Mouse (Mus musculus) induced T-regulatory cell, adult 2 months (primary cell): Measurements from ENCODE around the gene Rspo1.

Source experiments
- DNase-seq: peaks from one replicate; pipeline ENCODE4 v3.0.0-alpha.2; 2012; ENCODE audit warnings: low read depth

Gene Rspo1

GRCm38 (mm10) chr4:124973296-124973695 lies 12.9 kb upstream of the Rspo1 start:
- DNase-seq = no peak

- no peak for DNase-seq
These were observed 8.0 kb upstream of the Rspo1 start for GRCm38 (mm10) chr4:124978201-124978600.

DNA sequence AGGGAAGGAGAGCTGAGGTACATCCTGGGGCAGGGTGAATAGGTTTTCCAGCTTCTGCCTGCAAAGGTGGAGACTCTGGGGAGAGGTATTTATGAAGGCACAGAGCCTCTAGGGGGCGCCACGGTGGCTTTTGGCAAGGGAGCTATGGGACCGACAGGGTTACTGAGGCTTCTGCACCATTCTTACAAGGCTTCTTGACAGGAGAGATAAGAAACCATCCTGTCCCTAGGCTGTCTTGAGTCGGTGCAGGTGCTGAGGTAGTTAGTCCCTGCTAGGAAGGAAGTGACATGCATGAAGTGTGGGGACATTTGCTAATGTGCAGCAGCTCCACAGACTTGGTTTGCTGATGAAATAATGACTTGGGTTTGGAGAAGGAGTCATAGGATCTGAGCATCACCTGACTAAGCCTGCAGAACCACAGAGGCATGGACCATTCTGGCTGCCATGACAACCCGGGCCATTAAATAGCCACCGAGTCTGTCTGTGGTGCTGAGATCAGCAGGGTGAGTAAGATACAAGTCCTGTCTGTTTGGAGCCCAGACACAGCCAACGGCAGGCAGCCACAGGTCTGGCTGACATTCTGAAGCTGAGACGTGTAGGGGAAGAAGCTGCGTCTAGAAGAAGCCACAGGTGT lies 2.2 kb upstream of the Rspo1 start:
- peak; percentile 31 for DNase-seq

GRCm38 (mm10) chr4:124984871-124985670 lies 1.2 kb upstream of the Rspo1 start:
- DNase-seq = no peak

DNA sequence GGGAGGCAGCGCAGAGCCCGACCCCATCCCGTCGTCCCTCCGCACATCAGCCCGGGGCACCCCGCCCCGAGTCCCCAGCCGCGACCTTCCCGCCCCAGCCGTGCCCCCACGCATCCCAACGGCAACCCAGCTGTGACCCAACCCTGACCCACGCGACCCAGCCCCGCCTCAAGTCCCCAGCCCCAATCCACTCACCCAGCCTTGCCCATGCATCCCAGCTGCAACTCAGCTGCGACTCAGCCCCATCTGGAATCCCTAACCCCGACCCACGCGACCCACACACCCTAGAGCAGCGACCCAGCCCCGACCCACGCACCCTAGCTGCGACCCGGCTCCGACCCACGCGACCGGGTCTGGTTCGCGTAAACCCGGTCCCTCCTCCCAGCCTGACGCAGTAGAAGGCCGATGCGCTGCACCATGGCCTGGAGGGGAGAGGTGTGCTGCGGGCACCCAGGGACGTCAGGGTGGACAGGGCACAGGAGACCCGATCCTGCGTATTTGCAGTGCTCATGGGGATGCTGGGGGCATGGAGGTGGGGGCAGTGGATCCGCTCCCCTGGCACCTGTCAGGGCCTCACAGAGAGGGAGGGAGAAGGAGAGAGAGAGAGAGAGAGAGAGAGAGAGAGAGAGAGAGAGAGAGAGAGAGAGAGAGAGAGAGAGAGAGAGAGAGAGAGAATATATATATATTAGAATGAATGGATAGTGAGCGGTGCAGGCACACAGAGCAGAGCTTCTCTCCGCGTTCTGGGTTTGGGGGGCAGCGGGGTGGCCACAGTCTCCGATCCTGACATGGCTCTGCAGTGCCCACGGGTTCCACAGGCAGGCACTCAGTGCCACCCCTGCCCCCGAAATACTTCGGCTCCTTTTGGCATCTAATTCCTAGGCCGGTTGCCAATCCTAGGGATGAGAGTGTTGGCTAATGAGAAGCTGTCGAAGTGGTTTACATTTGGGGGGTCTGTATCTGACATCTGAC lies 795 bp downstream of the Rspo1 start:
- no peak for DNase-seq

- no peak for DNase-seq
These were observed 1.5 kb downstream of the Rspo1 start for GRCm38 (mm10) chr4:124987711-124988097.

- no peak for DNase-seq
These were observed 2.2 kb downstream of the Rspo1 start for GRCm38 (mm10) chr4:124988382-124988781.

DNA sequence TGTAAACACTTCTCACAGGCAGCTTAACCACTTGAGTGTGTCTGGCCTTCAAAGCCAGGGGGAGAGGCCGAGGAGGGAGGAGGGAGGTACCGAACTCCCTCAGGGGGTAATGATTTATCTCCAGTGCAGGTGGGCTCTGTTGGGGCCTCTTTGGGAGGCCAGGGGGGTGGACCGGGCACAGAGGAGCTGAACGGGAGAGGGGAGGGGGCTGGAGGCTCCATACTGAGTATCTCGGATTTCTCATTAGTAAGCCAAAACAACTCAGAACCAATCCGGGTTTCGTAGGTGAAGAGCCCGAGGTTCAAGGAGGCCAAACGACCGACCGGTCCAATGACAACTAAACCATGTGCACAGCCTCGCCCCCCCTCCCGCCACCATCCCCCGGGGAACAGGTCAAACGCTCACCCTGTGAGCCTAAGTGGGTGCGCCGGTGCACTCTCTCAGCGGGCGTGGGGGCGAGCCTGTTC lies 3.6 kb downstream of the Rspo1 start:
- DNase-seq = no peak

DNA sequence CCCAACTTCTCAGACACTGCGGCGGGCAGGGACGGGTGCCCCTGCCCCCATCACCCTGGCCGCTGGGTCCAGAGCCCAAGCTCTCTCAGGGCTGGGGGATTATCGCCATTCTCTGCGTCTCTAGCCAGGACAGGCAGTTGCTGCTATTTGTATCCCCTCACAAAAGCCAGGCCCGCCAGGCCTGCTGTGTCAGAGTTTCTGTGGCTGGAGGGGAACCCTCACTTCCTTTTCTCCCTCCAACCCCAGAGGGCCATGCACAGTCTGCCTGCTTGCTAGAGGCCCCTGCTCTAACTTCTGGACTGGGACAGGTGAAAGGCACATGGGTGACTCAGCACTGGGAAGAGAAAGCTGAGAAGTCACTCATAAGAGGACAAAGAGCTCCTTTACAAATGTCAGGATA lies 4.1 kb downstream of the Rspo1 start:
- DNase-seq = no peak

DNA sequence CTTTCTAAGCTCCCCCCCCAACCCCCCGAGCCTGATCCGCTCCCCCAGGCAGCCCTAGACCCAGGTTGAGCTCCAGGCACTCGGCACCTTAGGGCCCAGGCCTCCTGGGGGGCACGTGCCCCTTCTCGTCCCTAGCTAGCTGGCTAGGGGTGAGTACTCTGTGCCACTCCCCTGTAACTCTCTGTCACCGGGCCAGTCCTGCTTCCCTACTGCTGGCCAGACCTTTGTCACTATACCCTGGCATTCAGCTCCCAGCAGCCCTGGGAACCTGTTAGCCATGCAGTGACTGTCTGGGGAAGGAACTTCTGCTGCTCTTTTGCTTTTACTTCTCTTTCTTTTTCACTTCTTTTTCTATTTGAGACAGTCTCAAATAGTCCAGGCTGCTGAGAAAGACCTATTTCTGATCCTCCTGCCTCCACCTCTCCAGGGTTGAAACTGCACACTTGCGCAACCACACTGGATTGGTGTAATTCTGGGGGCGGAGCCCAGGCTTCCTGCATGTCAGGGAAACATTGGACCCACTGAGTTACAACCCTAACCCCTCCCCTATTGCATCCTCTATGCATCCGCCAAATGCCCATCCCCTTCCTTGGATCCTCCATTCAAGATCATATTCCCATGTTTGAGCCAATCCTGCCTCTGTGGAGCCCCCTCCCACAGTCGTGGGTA lies 11.4 kb downstream of the Rspo1 start:
- no peak for DNase-seq

- DNase-seq = no peak
These were observed 13.3 kb downstream of the Rspo1 start for GRCm38 (mm10) chr4:124999548-124999947.

DNA sequence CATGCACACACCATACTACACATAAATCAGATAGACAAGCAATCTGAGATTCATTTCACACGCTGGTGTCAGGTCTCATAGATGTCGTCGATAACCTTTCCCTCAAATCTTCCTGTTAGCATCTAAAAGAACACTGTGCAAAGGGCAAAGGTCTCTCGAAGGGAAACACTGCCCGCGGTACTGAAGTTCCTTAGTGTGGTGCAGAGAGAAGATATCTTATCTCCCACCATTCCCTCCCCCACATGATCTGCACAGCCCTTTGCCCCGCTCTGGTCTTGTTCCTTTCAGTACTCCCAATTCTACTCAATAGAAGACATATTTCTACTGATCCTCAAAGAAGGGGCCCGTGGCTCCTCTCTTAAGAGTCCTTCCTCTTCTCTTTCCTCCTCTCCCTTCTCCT lies 16.7 kb downstream of the Rspo1 start:
- DNase-seq = no peak

DNA sequence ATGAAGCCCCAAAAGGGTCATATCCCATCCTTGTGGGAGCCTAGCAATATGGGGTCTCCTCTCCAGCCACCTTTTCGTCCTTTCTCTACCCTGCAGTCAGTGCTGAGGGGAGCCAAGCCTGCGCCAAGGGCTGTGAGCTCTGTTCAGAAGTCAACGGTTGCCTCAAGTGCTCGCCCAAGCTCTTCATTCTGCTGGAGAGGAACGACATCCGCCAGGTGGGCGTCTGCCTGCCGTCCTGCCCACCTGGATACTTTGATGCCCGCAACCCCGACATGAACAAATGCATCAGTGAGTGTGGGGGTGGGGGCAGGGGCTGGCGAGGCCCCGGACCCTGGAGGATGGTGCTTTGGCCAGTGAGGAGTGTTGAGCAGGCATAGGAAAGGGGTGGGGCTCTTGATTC lies 18.7 kb downstream of the Rspo1 start:
- no peak for DNase-seq

GRCm38 (mm10) chr4:125007460-125007859 lies 21.2 kb downstream of the Rspo1 start:
- no peak for DNase-seq

- no peak for DNase-seq
These were observed 22.0 kb downstream of the Rspo1 start for GRCm38 (mm10) chr4:125008220-125008619.

GRCm38 (mm10) chr4:125008712-125009111 lies 22.5 kb downstream of the Rspo1 start:
- no peak for DNase-seq

GRCm38 (mm10) chr4:125015806-125016635 lies 29.8 kb downstream of the Rspo1 start, which contains the start of gene Gnl2:
Gene Gnl2 (plus strand): TSS chr4:125016585.
- no peak for DNase-seq

- no peak for DNase-seq
These were observed 31.2 kb downstream of the Rspo1 start for GRCm38 (mm10) chr4:125017431-125017830.

DNA sequence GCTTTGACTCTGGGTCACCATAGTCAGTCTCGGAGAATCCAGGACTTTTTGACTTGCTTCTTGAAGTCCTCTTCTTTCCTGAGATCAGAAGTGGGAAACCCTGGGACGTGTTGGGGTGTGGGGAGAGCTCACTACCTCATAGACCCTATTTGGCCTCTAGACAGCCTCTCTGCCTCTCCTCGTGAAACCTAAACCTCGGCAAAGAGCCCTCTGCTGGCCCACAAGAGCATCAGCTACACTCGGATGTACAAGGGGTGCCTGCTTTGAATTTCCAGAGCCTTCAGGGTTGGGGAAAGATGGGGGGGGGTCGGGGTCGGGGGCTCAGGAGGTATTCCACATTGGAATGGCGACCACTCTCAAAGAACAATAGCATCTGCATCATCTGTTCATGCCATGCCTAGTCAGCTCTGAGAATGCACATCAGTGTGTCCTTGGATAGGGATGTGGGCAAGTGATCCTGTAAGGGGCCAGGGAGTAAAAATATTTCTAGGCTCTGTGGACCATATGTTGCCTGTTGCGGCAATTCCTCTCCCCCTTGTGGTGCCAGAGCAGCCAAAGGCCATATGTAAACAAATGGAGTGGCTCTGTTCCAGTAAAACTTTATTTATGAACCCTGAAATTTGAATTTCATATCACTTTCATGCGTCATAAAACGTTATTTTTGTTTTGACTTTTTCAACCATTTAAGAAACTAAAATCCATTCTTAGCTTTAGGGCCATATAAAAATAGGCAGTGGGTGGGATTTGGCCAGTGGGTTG lies 34.7 kb downstream of the Rspo1 start:
- no peak for DNase-seq
